Mouse (Mus musculus): ENCODE data around the gene Rbfox1. TPM values are rescaled to one million over a fixed set of nuclear protein-coding genes. Genes with fewer than 3 reads are reported as not detected.
A peak's percentile ranks its signal among the peaks of the same experiment; 100 is the strongest.

The Rbfox1 gene
- total RNA-seq, 2 experiments from 2014 or later, result 323 to 338 TPM

DNA sequence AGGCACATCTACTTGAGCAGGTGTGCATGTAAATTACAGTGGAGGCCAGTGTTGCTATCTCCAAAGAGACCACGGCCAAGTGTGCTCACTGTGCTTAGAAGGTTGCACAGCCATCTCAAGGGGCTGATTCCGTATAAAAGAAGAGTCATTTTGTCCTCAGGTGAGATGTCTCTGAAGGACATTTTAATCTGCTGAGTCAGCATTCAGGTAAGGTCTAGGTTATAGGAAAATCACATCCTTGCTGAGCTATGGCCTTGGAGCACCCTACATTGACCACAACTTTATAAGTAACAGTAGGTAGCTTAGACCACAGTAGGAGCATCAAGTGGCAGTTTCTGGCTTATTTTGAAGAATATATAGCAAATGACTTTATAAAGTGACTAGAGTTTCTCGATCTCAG is 848.3 kb downstream of the Rbfox1 start:
- intact Hi-C loops (cut with DNase I), result loop anchor here (10.0 kb wide), 1 partner anchor 209 kb away; no protein-coding TSS in a partner anchor
- no peak for DNase-seq (ENCODE audit: low spot score in 2 of 2)

DNA sequence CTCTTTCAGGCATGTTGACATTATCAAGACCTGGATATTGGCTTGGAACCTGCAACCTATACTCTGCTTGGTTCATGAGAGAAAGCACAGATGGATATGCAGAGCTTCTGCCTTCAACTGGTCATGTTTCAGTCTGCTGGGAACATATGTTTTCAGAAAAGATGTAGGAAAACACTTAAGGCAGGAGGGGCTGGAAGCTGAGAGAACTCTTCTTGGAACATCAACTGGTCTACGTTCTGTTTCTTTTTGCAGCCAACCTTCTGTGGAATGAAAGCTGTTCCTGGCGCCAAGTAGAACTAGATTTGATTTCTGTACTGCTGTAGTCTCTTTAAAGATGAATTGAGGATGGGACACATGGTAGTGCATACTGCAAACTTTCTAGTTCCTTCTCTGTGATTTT is 851.4 kb downstream of the Rbfox1 start:
- DNase-seq (ENCODE audit: low spot score in 2 of 2), result peak; percentile 41 to 43
- intact Hi-C loops (cut with DNase I), result loop anchor here (10.0 kb wide), 1 partner anchor 212 kb away; no protein-coding TSS in a partner anchor

DNA sequence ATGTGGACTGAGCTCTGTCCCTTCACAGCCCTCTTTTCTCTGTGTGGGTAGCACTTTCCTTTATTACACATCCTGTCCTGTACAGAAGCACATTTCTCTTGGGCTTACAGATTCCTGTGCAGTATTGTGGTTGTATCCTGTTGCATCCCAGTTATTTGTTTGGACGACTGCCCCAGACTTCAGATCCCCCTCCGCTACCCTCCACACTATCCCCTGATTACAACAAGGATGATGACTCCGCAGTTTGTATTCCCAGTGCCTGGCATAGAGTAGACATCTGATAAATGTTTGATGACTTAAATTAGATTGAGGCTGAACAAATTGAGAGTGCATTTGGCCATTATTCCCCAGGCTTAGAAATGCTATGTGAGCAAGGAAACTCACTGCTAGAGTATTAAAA is 851.8 kb downstream of the Rbfox1 start:
- intact Hi-C loops (cut with DNase I), result loop anchor here (10.0 kb wide), 1 partner anchor 212 kb away; no protein-coding TSS in a partner anchor
- no peak for DNase-seq (ENCODE audit: low spot score in 2 of 2)

- DNase-seq (ENCODE audit: low spot score in 2 of 2), result no peak
- intact Hi-C loops (cut with DNase I), result no loop called here
Measured at GRCm38 (mm10) chr16:6746116-6746515, 861.0 kb downstream of the Rbfox1 start.

DNA sequence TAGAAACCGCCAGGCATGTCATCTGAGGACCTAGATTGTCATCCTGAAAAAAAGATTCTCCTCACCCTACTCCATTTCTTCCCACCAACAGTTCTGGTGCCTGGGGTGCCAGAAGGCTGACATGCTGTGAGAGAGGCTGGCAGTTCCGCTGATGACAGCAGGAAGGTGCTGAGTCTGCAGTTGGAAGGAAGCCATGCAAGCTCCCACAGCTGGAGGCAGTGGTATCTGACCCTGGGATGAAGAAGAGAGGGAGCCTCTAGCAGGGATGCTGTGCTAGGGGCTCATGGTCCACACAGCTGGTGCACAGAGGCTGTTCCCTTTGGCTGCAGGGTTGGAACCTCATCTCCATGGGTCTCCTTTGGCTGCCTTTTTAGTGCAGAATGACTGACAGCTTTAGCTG is 865.3 kb downstream of the Rbfox1 start:
- intact Hi-C loops (cut with DNase I), result no loop called here
- DNase-seq (ENCODE audit: low spot score in 2 of 2), result peak in 1 of 2 experiments; percentile 8

GRCm38 (mm10) chr16:6754847-6755246 is 869.7 kb downstream of the Rbfox1 start:
- DNase-seq (ENCODE audit: low spot score in 2 of 2), result peak; percentile 15 to 29
- intact Hi-C loops (cut with DNase I), result no loop called here

DNA sequence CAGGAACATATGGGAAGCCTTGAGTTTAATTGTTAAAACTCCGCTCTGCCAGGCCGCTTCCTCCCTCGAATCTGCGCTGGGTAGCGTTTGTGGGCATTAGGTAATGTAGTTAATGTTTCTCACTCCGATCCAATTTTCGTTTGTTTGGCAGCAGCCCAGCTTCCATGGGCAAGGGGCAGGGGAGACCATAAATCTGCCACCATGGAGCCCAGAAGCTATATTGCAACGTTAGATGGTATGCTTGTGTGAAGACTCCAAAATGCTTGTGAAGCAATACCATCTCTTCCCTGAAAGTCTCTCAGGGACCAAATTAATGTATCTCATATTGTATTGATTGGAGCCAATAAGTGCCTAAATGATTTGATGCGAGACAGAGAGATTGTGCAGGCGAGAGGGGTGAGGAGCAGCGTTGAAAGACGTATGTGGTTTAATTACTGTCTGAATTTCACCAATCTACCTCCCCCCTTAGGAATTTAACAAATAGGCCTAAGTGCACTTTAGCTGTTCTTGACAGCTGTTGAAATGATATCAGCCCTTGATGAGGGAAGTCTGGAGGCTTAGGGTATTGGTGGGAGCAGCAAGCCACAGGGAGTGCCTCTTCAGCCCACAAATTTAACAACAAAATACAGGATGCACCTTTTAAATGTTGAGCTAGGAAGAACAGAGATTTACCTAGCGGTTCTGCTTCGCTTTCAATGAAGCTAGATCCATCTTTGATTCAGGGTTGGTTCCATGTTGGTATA is 884.5 kb downstream of the Rbfox1 start:
- DNase-seq (ENCODE audit: low spot score in 2 of 2), result no peak
- intact Hi-C loops (cut with DNase I), result no loop called here

DNA sequence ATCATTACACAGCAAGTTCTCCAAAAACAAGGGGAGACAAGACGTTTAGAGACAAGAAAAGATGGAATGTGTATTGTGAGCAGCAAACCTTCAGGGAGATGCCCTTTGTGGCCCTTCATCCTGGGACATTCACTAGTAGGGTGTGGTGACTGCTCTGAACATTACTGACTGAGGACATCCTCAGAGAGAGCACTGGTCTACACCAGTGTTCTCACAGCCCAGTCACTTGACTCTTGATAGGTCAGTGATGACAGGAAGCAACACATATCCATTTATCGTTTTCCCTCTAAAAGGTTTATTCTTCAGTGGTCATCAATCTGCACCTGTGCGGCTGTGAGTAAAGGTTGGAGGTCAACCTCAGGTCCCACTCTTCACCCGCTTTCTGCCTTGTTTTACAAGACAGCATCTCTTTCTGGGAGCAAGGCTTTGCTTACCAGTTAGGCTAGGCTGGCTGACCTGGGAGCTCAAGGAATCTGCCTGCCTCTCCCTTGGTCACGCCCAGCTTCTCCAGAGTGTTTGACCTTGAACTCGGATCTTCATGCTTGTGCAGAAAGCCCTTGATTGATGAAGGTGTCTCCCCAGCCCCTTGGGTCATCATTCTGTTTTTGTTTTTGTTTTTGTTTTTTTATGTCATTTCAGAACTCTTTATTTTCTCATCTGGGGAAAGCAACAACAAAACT is 892.5 kb downstream of the Rbfox1 start:
- DNase-seq (ENCODE audit: low spot score in 2 of 2), result no peak
- intact Hi-C loops (cut with DNase I), result no loop called here

DNA sequence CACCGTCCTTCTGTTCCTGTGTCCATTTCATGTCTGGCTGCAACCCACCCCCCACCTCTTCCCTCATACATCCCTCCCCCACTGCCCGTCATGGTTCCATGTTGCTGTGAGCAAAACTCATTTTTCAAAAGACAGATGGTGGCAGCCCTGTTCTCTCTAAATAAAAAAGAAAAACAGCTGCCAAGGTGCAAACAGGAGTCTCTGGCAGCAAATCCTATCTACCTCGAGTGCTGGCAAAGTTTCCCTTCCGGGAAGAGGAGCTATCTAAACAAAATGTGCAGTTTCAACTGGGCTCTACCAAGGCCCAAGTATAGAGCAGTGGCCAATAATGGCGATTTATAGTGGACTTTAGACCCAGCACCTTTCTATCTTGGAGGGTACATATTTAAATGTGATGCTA is 899.0 kb downstream of the Rbfox1 start:
- intact Hi-C loops (cut with DNase I), result no loop called here
- no peak for DNase-seq (ENCODE audit: low spot score in 2 of 2)

GRCm38 (mm10) chr16:6785026-6785425 is 899.9 kb downstream of the Rbfox1 start:
- DNase-seq (ENCODE audit: low spot score in 2 of 2), result no peak
- intact Hi-C loops (cut with DNase I), result no loop called here

- intact Hi-C loops (cut with DNase I), result loop anchor here (5.0 kb wide), 1 partner anchor 1541 kb away; no protein-coding TSS in a partner anchor
- no peak for DNase-seq (ENCODE audit: low spot score in 2 of 2)
Measured at GRCm38 (mm10) chr16:6791218-6791617, 906.1 kb downstream of the Rbfox1 start.

- intact Hi-C loops (cut with DNase I), result loop anchor here (5.0 kb wide), 1 partner anchor 1541 kb away; no protein-coding TSS in a partner anchor
- DNase-seq (ENCODE audit: low spot score in 2 of 2), result peak in 1 of 2 experiments; percentile 53
Measured at GRCm38 (mm10) chr16:6791655-6792054, 906.5 kb downstream of the Rbfox1 start.

GRCm38 (mm10) chr16:6806246-6806645 is 921.1 kb downstream of the Rbfox1 start:
- intact Hi-C loops (cut with DNase I), result no loop called here
- no peak for DNase-seq (ENCODE audit: low spot score in 2 of 2)

- intact Hi-C loops (cut with DNase I), result no loop called here
- no peak for DNase-seq (ENCODE audit: low spot score in 2 of 2)
Measured at GRCm38 (mm10) chr16:6807835-6808234, 922.7 kb downstream of the Rbfox1 start.

DNA sequence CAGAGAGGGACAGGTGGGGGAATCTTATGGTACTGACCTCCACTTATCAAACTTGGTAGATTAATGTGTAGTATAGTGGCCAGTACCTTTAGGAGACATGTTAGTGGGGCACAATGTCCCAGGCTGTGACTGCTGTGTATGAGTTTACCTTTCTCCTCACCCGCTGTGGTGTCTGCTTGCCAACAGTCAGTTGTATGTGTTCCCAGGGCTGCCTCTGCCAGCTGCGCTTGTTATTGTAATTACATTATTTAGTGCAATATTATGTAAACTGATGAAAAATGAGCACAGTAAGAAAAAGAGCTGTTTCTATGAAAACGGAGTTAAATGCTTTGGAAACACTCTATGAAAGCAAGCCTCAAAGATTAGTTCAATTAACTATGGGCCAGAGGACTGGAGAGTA is 928.7 kb downstream of the Rbfox1 start:
- DNase-seq (ENCODE audit: low spot score in 2 of 2), result no peak
- intact Hi-C loops (cut with DNase I), result no loop called here

- no peak for DNase-seq (ENCODE audit: low spot score in 2 of 2)
- intact Hi-C loops (cut with DNase I), result no loop called here
Measured at GRCm38 (mm10) chr16:6821741-6822140, 936.6 kb downstream of the Rbfox1 start.

DNA sequence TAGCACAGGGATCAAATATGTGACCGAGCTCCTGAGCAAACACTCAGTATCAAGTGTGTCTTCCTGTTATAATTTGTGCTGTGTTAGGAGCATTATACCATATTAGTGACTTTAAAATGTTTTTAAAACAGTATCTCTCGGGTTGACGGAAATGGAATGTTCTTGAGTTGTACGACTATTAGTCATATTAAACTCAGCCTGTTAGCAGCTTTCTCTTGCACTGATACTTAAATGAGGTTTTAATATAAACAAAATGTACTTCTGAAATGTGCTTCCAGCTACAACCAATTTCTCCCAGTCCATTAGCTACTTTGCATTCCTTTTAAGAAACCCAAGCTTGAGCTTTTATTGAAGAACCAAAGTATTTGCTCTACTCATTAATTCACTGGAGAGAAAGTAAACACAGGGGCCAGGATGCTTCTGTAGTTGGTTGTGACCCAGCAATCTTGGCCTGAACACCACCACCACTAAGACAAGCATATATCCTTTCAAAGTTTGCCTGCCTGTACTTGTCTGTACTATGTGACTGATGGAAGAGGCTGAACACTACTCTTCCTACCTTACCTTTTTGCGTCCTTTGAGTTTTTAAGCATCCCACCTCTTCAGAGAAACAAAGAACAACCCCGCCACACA is 944.9 kb downstream of the Rbfox1 start:
- intact Hi-C loops (cut with DNase I), result no loop called here
- no peak for DNase-seq (ENCODE audit: low spot score in 2 of 2)

- no peak for DNase-seq (ENCODE audit: low spot score in 2 of 2)
- intact Hi-C loops (cut with DNase I), result no loop called here
Measured at GRCm38 (mm10) chr16:6833486-6833885, 948.3 kb downstream of the Rbfox1 start.

DNA sequence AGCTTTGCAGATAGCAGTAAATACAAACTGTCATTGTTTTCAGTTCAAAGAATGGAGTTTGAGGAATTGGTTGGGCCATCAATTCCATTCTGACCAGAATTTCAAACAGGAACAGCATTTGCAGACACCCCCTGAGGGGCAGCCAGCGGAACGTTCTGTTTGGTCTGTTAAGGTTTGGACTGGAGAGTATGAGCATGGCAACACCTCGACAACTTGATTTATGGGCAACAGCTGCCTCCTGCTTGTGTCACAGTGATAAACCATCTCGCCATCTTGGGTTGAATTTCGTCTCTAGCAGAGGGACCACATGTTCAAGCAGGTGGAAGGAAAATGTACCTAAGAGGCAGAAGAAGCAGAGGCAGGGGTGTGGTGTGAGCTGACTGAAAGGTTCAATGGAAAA is 949.9 kb downstream of the Rbfox1 start:
- no peak for DNase-seq (ENCODE audit: low spot score in 2 of 2)
- intact Hi-C loops (cut with DNase I), result no loop called here

DNA sequence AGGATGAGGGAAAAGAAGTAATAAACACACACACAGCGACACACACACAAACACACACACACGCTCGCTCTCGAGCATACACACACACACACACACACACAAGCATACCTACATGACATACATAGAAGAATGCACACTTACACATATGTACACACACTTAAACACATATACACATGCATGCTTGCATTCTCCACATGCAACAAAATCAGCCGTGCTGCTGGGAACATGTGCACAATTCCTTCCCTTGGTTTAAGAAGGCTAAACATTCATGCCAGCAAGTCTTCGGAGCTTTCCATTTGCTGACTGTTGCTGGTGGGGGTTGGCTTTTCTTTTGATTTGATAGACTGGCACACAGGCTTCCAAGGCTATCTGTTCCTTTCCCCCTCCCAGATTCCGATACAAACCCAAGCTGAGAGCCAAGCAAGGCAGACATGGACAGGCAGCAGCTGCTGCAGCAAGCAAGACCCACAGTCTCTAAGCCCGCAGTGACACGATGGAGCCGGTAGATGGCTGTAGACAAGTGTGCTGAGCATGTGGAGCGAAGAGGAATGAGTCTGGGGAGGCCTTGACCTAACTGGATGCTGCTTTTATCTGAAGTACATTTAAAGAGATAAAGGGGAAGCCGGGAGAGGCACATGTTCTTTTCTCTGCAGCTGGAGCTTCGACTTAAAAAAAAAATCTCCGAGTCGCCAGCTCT is 954.3 kb downstream of the Rbfox1 start:
- intact Hi-C loops (cut with DNase I), result no loop called here
- peak; percentile 57 to 60 for DNase-seq (ENCODE audit: low spot score in 2 of 2)

Data from left cerebral cortex, postnatal 36 days (tissue).